Mouse (Mus musculus) gastrocnemius, postnatal 36 days (tissue): ENCODE results near the gene Nhlrc4. TPM values are rescaled to one million over a fixed set of nuclear protein-coding genes. Genes with fewer than 3 reads are reported as not detected.

Experiments used
- DNase-seq, 2 experiments: peaks; one replicate each; pipeline ENCODE4 v3.0.0; 2022
- intact Hi-C: fragments of 180-260 bp; cut with DNase I; formaldehyde crosslinking; loops from one replicate; pipeline ENCODE4 v1.15.1; 2025
- long read RNA-seq, 2 experiments: library from polyadenylated mRNA; stranded (forward); transcript quantifications; one replicate each; pipeline ENCODE4 v2.0.0; 2021
- total RNA-seq, 2 experiments: library from RNA; stranded (reverse); gene quantifications; 2 replicates each; pipeline ENCODE4 v1.2.3; 2021

Gene Nhlrc4
- total RNA-seq = not detected
- long read RNA-seq, experiment 1 = 0 reads
- long read RNA-seq, experiment 2 = 0 reads

DNA sequence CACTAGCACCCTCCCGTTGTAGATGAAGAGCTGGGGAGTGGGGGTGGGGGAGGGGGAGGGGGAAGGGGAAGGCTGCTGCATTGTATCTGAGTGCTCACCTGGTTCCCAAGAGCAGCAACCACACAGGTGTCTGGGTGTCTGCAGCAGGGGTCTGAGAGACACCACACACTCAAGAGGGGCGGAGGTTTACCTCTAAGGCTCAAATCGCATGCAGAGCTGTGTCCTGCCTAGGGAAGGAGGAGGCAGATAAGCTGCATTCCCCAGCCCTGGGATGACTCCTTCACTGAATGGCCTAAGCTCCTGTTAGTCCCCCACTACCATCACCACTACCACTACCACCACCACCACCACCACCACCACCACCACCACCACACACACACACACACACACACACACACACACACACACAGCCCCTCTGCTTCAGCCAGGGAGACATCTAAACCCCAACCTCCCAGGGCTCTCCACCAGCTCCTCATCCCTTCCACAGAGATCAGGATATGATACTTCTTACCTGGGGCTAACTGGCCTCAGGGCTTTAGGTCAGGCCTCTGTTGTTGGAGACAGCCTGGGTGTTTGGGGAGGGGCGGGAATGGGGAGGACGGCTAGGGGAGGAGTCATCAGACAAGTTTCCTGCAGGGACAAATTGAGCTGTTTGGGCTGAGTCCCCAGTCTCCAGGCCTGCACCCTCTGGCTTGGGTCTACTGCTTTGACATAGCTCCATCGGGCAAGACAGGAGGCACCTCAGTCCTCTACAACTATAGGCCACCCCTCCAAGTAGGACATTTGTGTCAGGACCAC, at the start of gene Nhlrc4, which contains the start of gene Pigq:
Gene Nhlrc4, minus strand, starts transcription at position 596 of the 798 bp plus-strand sequence.
Gene Pigq, minus strand, starts transcription at position 571 of the 798 bp plus-strand sequence.
- DNase-seq = no peak
- intact Hi-C loops = no loop called here

DNA sequence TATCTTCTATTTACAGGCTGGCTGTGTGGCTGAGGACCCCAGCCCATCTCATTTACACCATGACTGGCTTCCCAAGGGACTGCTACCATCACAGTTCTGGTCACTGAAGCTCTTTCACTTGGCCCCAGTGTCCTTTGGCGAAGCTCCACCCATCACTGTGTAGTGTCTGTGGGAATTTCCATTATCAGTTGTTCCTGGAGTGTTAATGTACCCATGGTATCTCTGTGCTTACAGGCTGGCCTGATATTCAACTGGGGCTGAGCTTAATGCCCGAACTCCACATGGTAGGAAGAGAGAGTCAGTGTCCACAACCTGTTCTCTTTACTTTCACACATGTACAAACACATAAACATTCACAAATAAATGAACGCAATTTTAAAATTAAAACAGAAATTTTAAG, 48.7 kb upstream of the Nhlrc4 start:
- no peak for DNase-seq
- intact Hi-C loops = no loop called here

DNA sequence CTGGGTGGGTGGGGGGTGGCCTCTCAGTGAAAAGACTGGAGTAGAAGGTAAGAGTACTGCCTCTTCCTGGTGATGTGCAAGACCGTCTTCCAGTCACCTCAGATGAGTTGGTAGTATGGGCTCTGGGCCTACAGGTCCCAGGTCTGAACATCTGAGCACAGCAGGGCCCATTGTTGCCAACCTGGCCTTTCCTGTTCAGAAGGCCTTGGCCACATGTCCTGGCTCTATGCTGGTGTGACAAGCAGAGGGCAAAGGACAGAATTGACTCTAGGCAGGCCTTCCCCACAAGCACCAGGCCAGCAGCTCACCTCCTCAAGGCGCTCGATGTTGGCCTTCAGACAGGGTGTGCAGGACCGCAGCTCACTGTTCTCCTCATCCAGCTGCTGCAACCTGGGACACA, 47.5 kb upstream of the Nhlrc4 start:
- intact Hi-C loops = no loop called here
- no peak for DNase-seq

DNA sequence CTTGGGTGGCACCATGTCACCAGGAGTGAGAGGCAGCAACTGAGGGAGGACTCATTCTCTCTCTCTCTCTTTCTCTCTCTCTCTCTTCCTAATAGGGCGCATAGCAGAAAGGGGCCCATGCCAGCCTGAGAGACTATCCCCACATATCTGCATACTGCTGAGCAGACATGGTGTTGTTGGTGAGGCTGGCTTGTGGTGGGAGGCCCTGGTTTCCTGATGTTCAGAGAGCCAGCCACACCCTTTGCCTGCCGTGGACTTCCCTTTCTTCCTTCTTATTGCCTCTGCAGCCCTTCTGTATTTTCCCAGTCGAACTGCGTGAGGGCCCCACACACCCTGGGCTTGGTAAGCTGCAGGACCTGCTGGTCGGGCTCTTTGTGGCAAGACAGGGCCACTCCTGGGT, 45.6 kb upstream of the Nhlrc4 start:
- intact Hi-C loops = no loop called here
- DNase-seq = no peak

DNA sequence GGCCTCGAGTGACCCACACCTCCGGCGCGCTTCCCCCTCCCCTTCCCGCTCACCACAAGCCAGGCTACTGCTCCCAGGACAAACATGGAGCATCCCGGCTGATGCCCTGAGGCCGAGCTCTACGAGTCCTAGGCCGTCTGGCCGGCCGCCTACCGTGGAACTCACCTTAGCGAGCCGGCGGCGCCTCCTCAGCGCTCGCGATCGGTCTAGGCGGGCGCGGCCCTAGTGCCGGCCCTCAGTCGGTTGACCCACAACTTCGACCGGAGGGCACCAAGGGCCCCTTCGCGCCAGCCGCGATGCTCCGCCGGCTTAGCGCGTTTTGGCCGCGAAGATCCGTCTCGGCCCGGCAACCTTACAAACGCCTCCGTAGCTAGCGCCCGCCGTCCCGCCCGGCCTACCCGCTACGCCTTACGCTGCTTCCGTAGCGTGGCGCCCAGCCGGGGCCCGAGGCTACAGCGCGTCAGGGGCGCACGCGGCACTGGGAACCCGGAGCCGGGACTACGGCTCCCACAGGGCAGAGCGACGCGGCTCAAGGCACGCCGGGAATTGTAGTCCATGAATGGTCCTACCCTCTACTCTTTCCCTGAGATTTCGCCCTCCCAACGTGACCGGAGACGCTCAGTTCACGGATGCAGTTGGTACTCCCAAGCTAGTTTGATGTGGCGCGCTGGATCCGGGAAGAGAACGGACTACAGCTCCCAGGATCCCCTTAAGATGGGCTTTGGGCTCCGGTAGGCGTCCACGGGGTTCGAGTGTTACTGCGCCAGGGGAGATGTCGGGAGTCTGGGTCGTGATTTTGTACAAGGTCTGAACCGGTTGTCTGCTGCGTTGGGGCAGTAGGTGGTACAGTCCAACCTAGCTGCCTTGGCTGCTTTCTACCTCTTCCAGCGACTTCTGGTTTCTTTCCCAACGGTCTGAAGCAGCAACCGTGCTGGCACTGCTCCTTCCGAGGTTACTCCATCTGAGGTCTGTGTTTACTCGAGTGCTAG, 40.8 kb upstream of the Nhlrc4 start, which contains the start of gene Capn15:
Gene Capn15, minus strand, starts transcription at position 491 of the 989 bp plus-strand sequence.
- DNase-seq = peak; percentile 85 to 89
- intact Hi-C loops = no loop called here

DNA sequence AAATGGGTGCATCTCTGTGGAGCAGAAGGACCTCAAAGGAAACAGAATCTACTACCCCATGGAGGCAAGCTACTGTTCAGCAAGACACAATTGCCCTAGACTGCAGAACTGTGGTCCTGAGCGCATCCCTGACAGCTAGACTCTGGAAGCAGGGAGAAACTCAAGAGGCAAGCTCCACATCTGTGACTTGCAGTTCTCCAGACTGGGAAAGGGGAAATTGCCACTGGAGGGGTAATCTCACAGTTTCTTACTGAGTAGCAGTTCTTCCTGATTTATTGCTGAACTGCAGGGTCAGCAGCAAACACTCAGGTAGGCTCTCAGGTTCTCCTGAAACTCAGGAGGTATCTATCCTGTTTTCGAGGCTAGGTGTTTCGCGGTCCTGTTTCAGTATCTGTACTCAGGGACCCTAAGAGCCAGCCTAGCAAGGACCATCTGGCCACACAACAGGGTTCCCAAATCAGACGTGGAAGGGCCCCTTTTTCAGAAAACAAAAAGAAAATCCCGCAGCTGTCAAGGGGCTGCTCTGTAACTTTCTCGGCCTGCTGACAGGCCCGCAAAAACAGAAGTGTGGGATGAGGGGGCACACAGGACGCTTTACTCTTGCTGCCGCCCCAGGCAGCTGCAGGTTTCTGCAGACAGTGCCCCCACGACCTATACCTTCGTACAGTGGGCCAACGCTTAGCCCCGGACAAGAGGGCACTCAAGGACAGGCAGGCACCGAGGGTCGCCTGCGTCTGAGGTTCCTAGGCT, 40.0 kb upstream of the Nhlrc4 start:
- intact Hi-C loops = loop anchor here (5.0 kb wide), 1 partner anchor 92 kb away; no protein-coding TSS in a partner anchor
- no peak for DNase-seq

DNA sequence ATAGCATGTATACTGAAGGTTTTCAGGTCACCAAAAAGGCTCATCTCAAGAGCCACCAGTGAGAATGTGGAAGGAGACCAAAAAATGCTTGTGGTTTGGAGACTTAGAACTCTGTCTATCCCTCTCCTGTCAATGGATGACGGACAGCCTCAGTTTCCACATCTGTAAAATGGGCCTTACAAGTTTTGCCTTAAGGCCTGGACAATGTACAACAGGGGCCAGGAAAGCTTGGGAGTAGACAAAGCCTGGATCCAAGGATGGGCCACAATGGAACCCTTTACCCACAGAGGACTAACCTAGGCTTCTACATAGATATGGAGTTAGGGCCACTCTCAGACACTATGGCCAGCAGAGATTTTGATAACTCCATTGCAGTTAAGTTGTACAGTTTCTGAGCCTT, 39.3 kb upstream of the Nhlrc4 start:
- intact Hi-C loops = loop anchor here (5.0 kb wide), 1 partner anchor 92 kb away; no protein-coding TSS in a partner anchor
- no peak for DNase-seq

DNA sequence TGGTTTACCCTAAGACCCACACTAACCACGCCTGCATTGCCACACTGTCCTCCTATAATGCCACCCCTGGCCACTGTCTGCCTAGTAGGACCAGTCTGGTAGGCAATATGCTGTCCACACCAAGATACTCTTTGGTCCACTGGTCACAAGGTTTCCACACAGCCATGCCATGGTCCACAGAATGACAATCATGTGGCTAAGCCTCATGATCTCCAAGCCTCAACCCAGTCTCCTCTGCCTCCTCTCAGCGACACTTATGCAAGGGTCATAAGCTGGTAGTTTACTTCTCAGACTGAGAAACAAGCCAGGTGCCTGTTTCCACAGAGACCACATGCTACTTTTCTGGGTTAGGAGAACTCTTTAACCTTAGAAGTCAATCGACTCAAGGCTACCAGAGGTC, 38.2 kb upstream of the Nhlrc4 start:
- intact Hi-C loops = loop anchor here (5.0 kb wide), 1 partner anchor 91 kb away; no protein-coding TSS in a partner anchor
- DNase-seq = no peak

DNA sequence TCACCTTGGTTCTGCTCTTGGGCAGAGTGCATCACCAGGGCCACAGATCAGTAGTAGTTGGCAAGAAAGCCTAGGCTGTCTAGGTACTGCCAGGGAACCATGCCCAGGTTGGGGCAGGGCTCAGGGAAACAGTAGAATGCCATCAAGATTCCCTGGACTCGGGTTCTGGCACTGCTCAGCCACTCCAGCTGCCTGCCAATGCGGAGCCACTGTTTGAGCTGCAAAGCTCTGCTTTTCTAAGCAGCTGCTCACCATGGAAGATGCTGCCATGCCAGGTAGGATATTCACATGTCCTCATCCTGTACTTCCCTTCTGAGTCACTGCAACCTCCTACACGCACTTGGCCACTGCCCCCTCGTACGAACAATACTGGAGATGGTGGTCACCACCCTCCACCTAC, 36.1 kb upstream of the Nhlrc4 start:
- intact Hi-C loops = loop anchor here (5.0 kb wide), 1 partner anchor 89 kb away; no protein-coding TSS in a partner anchor
- DNase-seq = peak; percentile 40 to 57

DNA sequence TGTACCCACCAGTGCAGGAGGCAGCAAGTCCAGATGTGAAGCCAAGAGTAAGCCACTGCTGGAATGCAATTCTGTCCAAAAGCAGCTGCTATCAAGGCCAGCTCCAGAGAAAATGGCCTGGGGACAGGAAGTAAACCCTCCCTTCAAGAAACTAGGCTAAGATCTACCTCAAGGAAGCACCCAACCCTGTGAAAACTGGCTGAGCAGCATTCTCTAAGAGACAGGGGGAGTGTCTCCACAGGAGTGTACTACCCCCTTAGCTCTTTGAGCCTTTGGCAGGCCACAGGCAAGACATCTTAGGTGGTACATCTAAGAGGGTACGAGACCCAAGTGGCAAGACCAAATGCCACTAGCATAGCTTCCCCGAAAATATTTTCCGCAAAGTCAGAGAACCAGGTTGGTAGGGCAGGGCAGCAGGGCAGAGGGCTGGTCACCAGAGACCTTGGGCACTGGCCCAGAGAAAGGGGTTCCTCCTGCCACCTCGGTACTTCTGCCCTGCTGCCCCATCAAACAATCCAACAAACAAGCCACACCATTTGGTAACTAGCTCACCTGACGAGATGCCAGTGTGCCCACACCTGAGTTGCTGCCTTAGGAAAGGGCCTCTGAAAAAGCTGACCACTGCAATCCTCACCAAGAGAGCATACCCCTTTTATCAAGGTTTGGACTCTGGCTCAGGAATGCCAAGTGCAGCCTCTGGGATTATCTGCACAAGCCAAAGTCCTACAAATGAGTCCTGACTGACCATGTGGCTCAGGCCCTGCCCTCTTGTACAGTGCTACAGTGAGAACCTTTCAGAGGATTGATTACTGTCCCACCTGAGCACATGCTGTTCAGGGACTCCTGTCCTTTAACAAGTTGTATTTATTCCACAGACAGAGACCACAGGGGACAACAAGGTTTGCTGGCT, 35.3 kb upstream of the Nhlrc4 start:
- intact Hi-C loops = loop anchor here (5.0 kb wide), 1 partner anchor 88 kb away; no protein-coding TSS in a partner anchor
- DNase-seq = no peak

DNA sequence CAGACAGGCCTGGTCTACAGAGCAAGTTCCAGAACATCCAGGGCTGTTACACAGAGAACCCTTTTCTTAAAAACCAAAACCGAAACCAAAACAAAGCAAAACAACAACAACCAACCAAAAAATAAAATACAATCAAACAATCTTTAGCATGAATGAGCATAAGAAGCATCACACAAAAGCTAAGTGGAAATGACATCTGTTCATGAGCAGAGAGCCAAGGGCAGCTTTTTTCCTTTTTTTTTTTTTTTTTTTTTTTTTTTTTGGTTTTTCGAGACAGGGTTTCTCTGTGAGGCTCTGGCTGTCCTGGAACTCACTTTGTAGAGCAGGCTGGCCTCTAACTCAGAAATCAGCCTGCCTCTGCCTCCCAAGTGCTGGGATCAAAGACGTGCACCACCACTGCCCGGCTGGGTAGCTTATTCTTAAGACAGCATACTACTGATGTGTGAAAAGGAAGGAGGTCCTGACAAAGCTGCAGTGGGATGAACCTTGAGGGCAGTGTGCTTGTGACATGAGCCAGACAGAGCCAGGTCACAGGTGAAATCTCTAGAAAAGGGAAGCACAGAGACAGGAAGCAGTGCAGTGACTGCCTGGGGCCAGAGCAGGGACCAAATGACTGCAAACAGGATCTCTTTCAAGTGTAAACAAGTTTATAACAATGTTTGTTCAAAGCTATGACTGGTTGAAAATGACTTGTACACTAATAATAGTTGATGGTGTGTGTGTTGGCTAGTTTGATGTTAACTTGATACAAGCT, 26.4 kb upstream of the Nhlrc4 start:
- intact Hi-C loops = no loop called here
- DNase-seq = no peak

DNA sequence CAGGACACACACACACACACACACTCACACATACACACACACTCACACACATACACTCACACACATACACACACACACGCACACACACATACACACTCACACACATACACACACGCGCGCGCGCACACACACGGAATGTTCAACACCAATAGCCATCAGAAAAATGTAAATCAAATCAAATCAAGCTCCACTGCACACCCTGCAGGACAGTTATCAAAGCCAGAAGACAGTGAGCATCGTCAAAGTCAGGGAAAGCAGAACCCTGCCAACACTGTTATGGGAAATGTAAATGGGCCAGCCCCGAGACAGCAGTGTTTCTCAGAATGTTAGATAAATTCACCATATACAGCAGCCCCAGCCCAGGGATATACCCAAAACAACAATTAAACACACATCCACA, 25.7 kb upstream of the Nhlrc4 start:
- no peak for DNase-seq
- intact Hi-C loops = no loop called here

DNA sequence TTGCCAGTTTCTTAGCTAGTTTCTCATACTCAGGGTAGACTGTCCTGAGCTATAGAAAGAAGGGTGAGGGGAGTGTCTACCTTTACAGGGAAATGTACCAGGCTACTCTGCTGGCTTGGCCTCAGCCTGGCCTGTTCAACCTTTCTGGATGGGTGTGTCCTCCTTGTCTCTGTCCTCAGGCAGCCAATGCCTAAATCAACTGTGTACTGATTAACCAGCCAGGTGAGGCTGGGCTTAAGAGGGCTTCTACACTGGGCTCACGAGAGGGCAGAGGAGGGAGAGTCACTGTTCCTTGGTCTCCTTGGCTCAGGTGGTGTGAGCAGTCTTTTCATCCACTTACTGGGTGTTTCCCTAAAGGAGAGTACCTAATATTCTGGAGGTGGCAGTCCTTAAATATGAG, 23.4 kb upstream of the Nhlrc4 start:
- intact Hi-C loops = no loop called here
- DNase-seq = no peak

DNA sequence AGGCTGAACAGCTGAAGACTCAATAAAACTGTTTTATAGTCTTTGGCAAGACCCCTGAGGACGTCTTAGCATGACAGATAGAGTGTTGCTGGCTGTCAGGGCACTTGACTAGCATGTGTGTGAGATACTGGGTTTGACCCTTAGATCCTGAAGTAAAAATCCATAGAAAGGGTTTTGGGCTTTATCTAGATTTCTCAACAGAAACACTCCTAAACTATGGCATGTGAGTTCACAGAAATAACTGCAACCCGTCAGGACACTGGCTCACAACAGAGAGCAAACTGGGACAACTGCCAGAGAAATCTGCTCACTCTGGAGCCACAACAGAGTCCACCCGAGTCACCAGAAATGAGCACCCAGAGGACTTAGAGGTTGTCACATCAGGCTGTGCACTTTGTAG, 22.9 kb upstream of the Nhlrc4 start:
- no peak for DNase-seq
- intact Hi-C loops = no loop called here

DNA sequence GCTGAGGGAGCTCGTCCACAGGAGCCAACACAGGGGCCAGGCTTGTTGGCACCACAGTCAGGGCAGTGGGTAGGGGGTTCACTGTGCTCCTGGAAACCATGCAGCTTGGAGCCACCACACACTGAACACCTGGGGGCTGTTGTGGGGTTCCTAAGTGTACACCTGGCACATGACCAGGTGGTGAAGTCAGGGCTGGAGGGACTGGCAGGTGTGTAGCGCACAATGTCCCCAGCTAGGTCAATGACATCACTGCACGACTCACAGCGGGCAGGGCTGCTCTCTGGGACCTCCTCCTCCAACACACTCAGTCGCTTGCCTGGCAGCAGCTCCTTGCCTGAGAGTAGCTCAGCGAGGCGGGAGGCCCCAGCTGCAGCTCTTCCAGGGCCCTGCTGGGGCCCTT, 19.5 kb upstream of the Nhlrc4 start:
- DNase-seq = no peak
- intact Hi-C loops = no loop called here

DNA sequence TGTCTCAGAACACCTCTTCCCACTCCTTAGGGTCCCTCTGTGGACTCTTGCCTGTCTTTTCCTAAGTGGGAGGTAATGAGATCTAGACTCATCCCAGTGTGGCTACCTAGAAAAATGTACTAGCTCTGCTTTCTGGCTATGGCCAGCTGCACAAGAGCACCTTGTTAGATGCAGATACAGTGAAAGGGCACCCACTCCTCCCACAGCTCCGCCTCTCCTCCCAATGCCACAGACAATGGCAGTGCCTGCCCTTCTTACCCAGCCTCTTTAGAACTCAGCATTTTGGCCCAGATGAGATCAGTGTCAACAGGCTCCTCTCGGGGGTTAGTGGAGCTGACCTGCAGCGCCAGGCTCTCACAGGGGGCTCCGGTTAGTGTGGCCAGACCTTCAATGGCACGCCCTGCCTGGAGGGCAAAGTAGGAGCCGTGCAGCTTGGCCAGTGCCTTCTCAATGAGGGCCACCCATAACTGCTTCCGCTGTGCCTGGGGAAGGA, 17.7 kb upstream of the Nhlrc4 start:
- intact Hi-C loops = no loop called here
- no peak for DNase-seq

DNA sequence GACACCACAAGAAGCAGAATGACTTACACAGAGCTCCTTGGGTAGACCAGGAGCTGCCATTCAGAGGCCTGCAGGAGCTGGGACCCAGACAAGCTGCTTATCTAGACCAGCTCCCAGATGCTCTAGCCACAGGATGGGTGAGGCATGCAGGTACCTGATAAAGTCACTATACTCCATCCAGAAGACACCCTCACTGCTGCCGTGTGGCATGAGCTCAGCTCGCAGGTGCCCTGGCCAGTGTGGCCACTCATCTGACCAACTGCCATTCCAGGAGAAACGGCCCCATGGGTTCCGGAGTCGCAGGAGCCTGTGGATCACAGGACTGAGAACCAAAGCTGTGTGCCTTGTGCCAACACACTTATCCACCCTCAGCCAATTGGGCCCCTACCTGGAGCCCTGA, 16.8 kb upstream of the Nhlrc4 start:
- no peak for DNase-seq
- intact Hi-C loops = no loop called here
